Mouse (Mus musculus) liver, postnatal 0 days (tissue): ENCODE measurements around the gene Ctsw. TPM values are rescaled to one million over a fixed set of nuclear protein-coding genes. Genes with fewer than 3 reads are reported as not detected.
A peak's percentile ranks its signal among the peaks of the same experiment; 100 is the strongest.

Source experiments
- ATAC-seq: fragments of 200-750 bp; cut with Nextera tagmentation; 2 replicates; pipeline ENCODE4 v1.8.0; 2017; ENCODE audit warnings: mild to moderate bottlenecking, moderate library complexity
- DNase-seq: peaks from one replicate; pipeline ENCODE4 v3.0.0-alpha.2; 2016
- H3K27ac ChIP-seq: fragments of 300-500 bp; sonication (generic); 2 replicates; pipeline ENCODE4 v1.5.1; 2014; ENCODE audit warnings: antibody characterized with exemption, moderate library complexity, mild to moderate bottlenecking, low read depth
- H3K27me3 ChIP-seq: fragments of 300-500 bp; sonication (generic); 2 replicates; pipeline ENCODE4 v1.6.1; 2014; ENCODE audit warnings: low read length, control low read depth, mixed read lengths; ENCODE audit not compliant: insufficient read depth
- H3K36me3 ChIP-seq: fragments of 300-500 bp; sonication (generic); replicated peaks from 2 replicates; pipeline ENCODE4 v1.6.1; 2014; ENCODE audit warnings: mild to moderate bottlenecking, control low read depth, low read length, moderate library complexity, mixed read lengths; ENCODE audit not compliant: insufficient read depth
- H3K4me1 ChIP-seq: fragments of 300-500 bp; sonication (generic); 2 replicates; pipeline ENCODE4 v1.6.1; 2014; ENCODE audit warnings: antibody characterized with exemption, mild to moderate bottlenecking, control low read depth; ENCODE audit not compliant: insufficient read depth
- H3K4me2 ChIP-seq: fragments of 300-500 bp; sonication (generic); 2 replicates; pipeline ENCODE4 v1.6.1; 2014; ENCODE audit warnings: low read depth, mild to moderate bottlenecking, low read length, moderate library complexity, mixed read lengths
- H3K4me3 ChIP-seq: fragments of 300-500 bp; sonication (generic); 2 replicates; pipeline ENCODE4 v1.5.1; 2014; ENCODE audit warnings: low read depth, low read length
- H3K9ac ChIP-seq: fragments of 300-500 bp; sonication (generic); replicated peaks from 2 replicates; pipeline ENCODE4 v1.6.1; 2014; ENCODE audit warnings: mild to moderate bottlenecking, moderate library complexity
- H3K9me3 ChIP-seq: fragments of 300-500 bp; sonication (generic); 2 replicates; pipeline ENCODE4 v1.6.1; 2016; ENCODE audit warnings: mild to moderate bottlenecking, control low read depth, low read length, mixed read lengths
- CTCF ChIP-seq: sonication (generic); IDR thresholded peaks from 2 replicates; pipeline ENCODE4 v1.5.1; 2016; ENCODE audit warnings: antibody characterized with exemption, low read depth
- EP300 ChIP-seq: IDR thresholded peaks from 2 replicates; pipeline ENCODE4 v1.6.1; 2016; ENCODE audit warnings: antibody characterized with exemption, low read depth, mild to moderate bottlenecking
- WGBS: fragments of 180-500 bp; shearing (Covaris S2); extraction: QIAGEN DNeasy Blood & Tissue Kit; methylation state at CpG from one replicate; pipeline ENCODE4 v1.1.7; 2014; ENCODE audit not compliant: insufficient replicate concordance; 5-methylcytosine and 5-hydroxymethylcytosine counted together
- polyA plus RNA-seq: library from polyadenylated mRNA; unstranded; fragments of >200 nt; fragmentation: Nextera tagmentation; extraction: Ambion mirVana; gene quantifications from 2 replicates; pipeline ENCODE4 v1.2.1, GENCODE M21; 2015

Gene Ctsw
- polyA plus RNA-seq, 1 experiment from 2014 or later: 1.9 TPM

DNA sequence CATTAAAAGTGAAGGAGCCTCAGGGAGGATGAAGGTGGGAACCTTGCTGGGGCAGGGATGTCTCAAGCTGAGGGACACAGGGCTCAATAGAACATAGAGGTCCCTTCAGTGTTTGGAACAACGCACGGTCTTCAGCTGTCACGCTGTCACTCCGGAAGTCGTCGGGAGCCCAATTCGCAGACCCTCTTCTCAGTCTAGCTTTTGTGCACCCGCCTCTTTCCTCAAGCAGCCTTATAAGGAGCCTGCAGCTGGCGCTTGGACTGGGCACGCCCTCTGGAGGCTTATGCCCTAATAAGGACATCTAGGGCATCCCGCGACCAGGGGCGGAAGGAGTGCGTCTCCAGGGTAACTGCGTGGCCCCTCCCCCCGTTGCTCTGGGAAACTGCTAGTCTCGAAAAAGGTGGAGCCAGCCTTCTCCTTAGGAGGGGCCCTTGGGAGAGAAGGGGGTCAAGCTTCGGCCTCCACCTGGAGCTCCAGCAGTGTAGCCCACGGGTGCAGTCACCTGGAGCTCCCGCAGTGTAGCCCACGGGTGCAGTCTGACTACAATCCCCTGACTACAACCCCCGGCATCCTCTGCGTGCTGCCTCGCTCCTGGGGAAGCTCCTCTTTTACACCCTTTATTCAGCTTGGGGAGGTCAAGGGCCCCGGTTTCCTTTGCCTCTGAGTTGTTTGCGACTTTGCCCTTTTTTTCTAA, 20.7 kb upstream of the Ctsw start:
- WGBS: under 1% methylated on average over 26 of the region's 26 CpGs
- Histone ChIP-seq H3K4me3 (peak overlapping the region; percentile 48), H3K27me3 (no peaks in the 10 kb centered on the region), H3K27ac (peak overlapping the region; percentile 99), H3K4me2 (peak overlapping the region; percentile 79), H3K9ac (peak overlapping the region; percentile 56), H3K4me1 (peaks cover 31% of the 10 kb centered on the region), H3K36me3 (peaks cover 26% of the 10 kb centered on the region), H3K9me3 (no peaks in the 10 kb centered on the region)
- ATAC-seq (peak; percentile 65), DNase-seq (peak; percentile 95)
- TF ChIP-seq CTCF: peak; percentile 48
- peak; percentile 17; the same call in 1 of the 2 replicates for TF ChIP-seq EP300

- WGBS: under 1% methylated on average over 39 of the region's 39 CpGs
- Histone ChIP-seq H3K4me2 (peak within 1 kb of the TSS; percentile 79), H3K4me3 (peak within 1 kb of the TSS; percentile 48), H3K27ac (peak within 1 kb of the TSS; percentile 99), H3K4me1 (peaks cover 31% of the 10 kb centered on the region), H3K27me3 (no peaks in the 10 kb centered on the region), H3K9me3 (no peaks in the 10 kb centered on the region), H3K9ac (peak within 1 kb of the TSS; percentile 56), H3K36me3 (peaks cover 24% of the 10 kb centered on the region)
- peak; percentile 96 for DNase-seq
- ATAC-seq: peak; percentile 73
- TF ChIP-seq CTCF: peak; percentile 96
- TF ChIP-seq EP300: peak; percentile 65; the same call in 1 of the 2 replicates
These were observed 19.7 kb upstream of the Ctsw start, which contains the start of gene Mus81 for GRCm38 (mm10) chr19:5487768-5488550. TSS of gene Mus81 (minus strand) at chr19:5488402.

GRCm38 (mm10) chr19:5486771-5487170, 18.5 kb upstream of the Ctsw start:
- H3K36me3 ChIP-seq: peaks cover 18% of the 10 kb centered on the region
- peak overlapping the region; percentile 48; the same call in 1 of the 2 replicates for H3K4me3 ChIP-seq
- H3K9ac ChIP-seq: no peak overlapping the region
- no peaks in the 10 kb centered on the region for H3K9me3 ChIP-seq
- no peaks in the 10 kb centered on the region for H3K27me3 ChIP-seq
- peak overlapping the region; percentile 79; the same call in 1 of the 2 replicates for H3K4me2 ChIP-seq
- peaks cover 26% of the 10 kb centered on the region for H3K4me1 ChIP-seq
- no peak for ATAC-seq
- 87% methylated on average over 4 of the region's 4 CpGs for WGBS
- TF ChIP-seq CTCF (no peak), EP300 (no peak)
- DNase-seq: no peak
- no peak overlapping the region for H3K27ac ChIP-seq

GRCm38 (mm10) chr19:5486286-5486685, 18.0 kb upstream of the Ctsw start:
- Histone ChIP-seq H3K4me2 (no peak overlapping the region), H3K4me1 (peaks cover 24% of the 10 kb centered on the region), H3K9ac (no peak overlapping the region), H3K4me3 (no peak overlapping the region), H3K27me3 (no peaks in the 10 kb centered on the region), H3K36me3 (peaks cover 18% of the 10 kb centered on the region), H3K9me3 (no peaks in the 10 kb centered on the region), H3K27ac (no peak overlapping the region)
- DNase-seq (no peak), ATAC-seq (no peak)
- WGBS: 88% methylated on average over 8 of the region's 8 CpGs
- no peak for TF ChIP-seq EP300
- no peak for TF ChIP-seq CTCF

DNA sequence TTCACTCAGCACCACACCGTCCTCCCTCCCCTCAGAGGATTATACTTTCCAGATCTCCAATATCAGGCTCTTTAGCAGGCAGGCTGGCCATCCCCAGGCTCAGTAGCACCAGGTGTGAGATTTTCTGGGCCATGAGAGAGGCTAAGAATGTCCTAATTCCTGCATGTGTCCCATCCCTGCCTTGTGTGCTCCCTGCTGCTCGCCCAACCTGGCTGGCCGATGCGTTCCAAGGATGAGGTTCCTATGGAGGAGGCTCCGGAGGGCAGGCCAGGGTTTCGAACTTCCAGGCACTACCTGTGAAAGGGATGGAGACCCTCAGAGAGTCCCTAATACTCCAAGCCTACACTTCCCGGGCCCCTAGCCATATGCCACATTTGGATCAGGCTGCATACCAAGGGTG, 17.5 kb upstream of the Ctsw start:
- H3K4me3 ChIP-seq: no peak overlapping the region
- DNase-seq (no peak), ATAC-seq (no peak)
- H3K27me3 ChIP-seq: no peaks in the 10 kb centered on the region
- H3K4me2 ChIP-seq: no peak overlapping the region
- H3K9me3 ChIP-seq: no peaks in the 10 kb centered on the region
- peaks cover 18% of the 10 kb centered on the region for H3K36me3 ChIP-seq
- H3K9ac ChIP-seq: no peak overlapping the region
- TF ChIP-seq CTCF (no peak), EP300 (no peak)
- no peak overlapping the region for H3K27ac ChIP-seq
- 88% methylated on average over 7 of the region's 7 CpGs for WGBS
- H3K4me1 ChIP-seq: peaks cover 24% of the 10 kb centered on the region

DNA sequence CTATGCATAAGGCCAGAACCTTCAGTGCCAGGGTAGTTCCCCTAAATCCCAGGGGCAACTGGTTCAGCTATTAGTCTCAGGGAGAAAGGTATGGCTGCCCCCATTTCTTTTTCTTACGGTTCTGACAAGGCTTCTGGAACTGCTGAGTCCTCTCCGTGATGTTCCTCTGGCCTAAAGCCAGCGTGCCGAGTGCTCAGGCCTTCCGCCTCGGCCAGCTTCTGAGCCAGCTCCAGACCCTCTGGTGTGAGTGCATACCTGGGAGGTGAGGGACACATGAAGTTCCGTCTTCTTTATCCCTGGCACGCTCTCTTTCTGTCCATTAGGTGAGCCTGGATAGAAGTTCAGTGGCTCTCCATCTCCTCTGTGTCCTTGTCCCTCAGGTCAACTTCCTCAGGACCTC, 17.1 kb upstream of the Ctsw start:
- Histone ChIP-seq H3K27ac (no peak overlapping the region), H3K36me3 (peaks cover 18% of the 10 kb centered on the region), H3K27me3 (no peaks in the 10 kb centered on the region), H3K9me3 (no peaks in the 10 kb centered on the region), H3K9ac (no peak overlapping the region), H3K4me3 (no peak overlapping the region), H3K4me2 (no peak overlapping the region), H3K4me1 (peaks cover 24% of the 10 kb centered on the region)
- 92% methylated on average over 8 of the region's 8 CpGs for WGBS
- DNase-seq: no peak
- no peak for ATAC-seq
- no peak for TF ChIP-seq CTCF
- no peak for TF ChIP-seq EP300
